Mouse (Mus musculus) heart, adult 2 months (tissue): ENCODE measurements at regions not wholly inside any gene's neighbourhood (a gene's known extent, or its start where the extent isn't known, plus 50 kb on each side); places are given as distances from the start of the nearest gene placed in this dataset.

Experiments used
- CTCF ChIP-seq: fragments of 200-600 bp; IDR thresholded peaks from 2 replicates; pipeline ENCODE4 v1.8.1; 2022; ENCODE audit warnings: antibody characterized with exemption, mild to moderate bottlenecking, moderate library complexity
- POLR2A ChIP-seq: fragments of 200-500 bp; IDR thresholded peaks from 2 replicates; pipeline ENCODE4 v1.6.1; 2011; ENCODE audit warnings: mild to moderate bottlenecking, low read depth, low read length, control low read depth; ENCODE audit not compliant: insufficient read depth

- TF ChIP-seq CTCF (no peak), POLR2A (no peak)
These were observed 304.0 kb upstream of the Eci2 start for GRCm38 (mm10) chr13:35330926-35331325.
